10 mouse cellular contexts compared by ENCODE assay signal in the genomic region with DNA sequence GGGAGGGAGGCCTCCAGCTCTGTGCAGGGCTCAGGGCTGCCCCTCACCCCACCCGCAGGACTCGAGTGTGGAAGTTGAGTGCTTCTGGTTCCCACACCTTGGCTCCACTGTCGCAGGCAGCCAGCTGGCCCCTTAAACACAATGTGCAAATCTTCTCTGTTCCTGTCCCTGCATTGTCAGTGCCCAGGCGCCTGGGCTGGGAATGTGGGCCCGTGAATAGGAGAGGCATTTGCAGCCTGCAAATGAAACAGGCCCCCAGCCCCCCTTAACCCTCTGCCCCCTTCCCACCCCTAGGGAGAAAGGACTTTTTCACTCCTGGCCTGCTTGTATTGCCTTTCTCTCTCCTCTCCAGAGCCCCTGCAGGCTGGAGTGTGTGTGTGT. TPM values are rescaled to one million over a fixed set of nuclear protein-coding genes. Genes with fewer than 3 reads are reported as not detected.
DNase-seq lines count a peak whose midpoint lies in the region; ATAC-seq lines count a peak whose summit lies in the region.
"Had no signal": no experiment of that assay in that cellular context is flagged by ENCODE, and none has a peak within 500 bp of the region (broad histone marks: within the 10 kb centered on the region; RNA-seq: fewer than 3 reads in every experiment).

No protein-coding gene starts in this region.

- no peaks in the 10 kb centered on the region for H3K9me3 ChIP-seq in heart, embryonic 11.5 days (replicated peaks; ENCODE audit: control insufficient read depth, low read length)
- H3K9me3 ChIP-seq in forebrain, embryonic 15.5 days, result no peaks in the 10 kb centered on the region
- H3K9me3 ChIP-seq in kidney, embryonic 16.5 days (ENCODE audit: low read length), result no peaks in the 10 kb centered on the region

- H3K4me3 ChIP-seq in heart, embryonic 11.5 days (ENCODE audit: low read depth, low read length), result no peak overlapping the region
- no peak overlapping the region for H3K4me3 ChIP-seq in forebrain, embryonic 15.5 days
- no peak overlapping the region for H3K4me3 ChIP-seq in kidney, embryonic 16.5 days (ENCODE audit: low read length)
- H3K4me3 ChIP-seq: gastrocnemius, adult 2 months had no signal

- 0 out of 2 replicates have a peak, but pooled peaks have one; percentile 49 for ATAC-seq in heart, embryonic 11.5 days (replicated peaks; ENCODE audit: insufficient number of reproducible peaks, low FRiP score, low TSS enrichment)
- ATAC-seq in forebrain, embryonic 15.5 days (replicated peaks), result peak; percentile 80
- peak; percentile 66; the same call in 1 of the 2 replicates for ATAC-seq in kidney, embryonic 16.5 days (ENCODE audit: low FRiP score, low TSS enrichment)

- DNase-seq in heart, adult 8-10 months (ENCODE audit: low spot score), result no peak
- DNase-seq in neural tube, embryonic 10.5 days (ENCODE audit: extremely low spot score, low spot score), result peak; percentile 73
- no peak for DNase-seq in ovary, adult 18-20 months (ENCODE audit: low spot score)
- DNase-seq in right cerebral cortex, adult 18-20 months, result no peak
- DNase-seq in cerebellum, adult 9-11 months, result no peak
- DNase-seq: cerebellum, adult 11-12 months; gastrocnemius, adult 2 months had no signal

- no peaks in the 10 kb centered on the region for H3K27me3 ChIP-seq in heart, embryonic 11.5 days (ENCODE audit: control insufficient read depth, insufficient read depth, low read length)
- no peaks in the 10 kb centered on the region for H3K27me3 ChIP-seq in forebrain, embryonic 15.5 days
- H3K27me3 ChIP-seq in kidney, embryonic 16.5 days (ENCODE audit: insufficient read depth, low read length), result no peaks in the 10 kb centered on the region

- 16% methylated on average over 5 of the region's 5 CpGs for WGBS in heart, embryonic 11.5 days (ENCODE audit: insufficient replicate concordance)
- 3% methylated on average over 5 of the region's 5 CpGs for WGBS in forebrain, embryonic 15.5 days
- WGBS in kidney, embryonic 16.5 days, result 14% methylated on average over 5 of the region's 5 CpGs

- H3K4me1 ChIP-seq in heart, embryonic 11.5 days (ENCODE audit: control insufficient read depth, insufficient read depth, low read length), result peaks cover 44% of the 10 kb centered on the region
- H3K4me1 ChIP-seq in forebrain, embryonic 15.5 days, result peaks cover 37% of the 10 kb centered on the region
- H3K4me1 ChIP-seq in kidney, embryonic 16.5 days (ENCODE audit: insufficient read depth, low read length), result peaks cover 50% of the 10 kb centered on the region

- 0 out of 2 replicates have a peak overlapping the region, but pooled peaks have one; percentile 11 for H3K9ac ChIP-seq in heart, embryonic 11.5 days (ENCODE audit: low read depth, low read length)
- peak overlapping the region; percentile 35; the same call in 1 of the 2 replicates for H3K9ac ChIP-seq in forebrain, embryonic 15.5 days (replicated peaks)
- H3K9ac ChIP-seq in kidney, embryonic 16.5 days (replicated peaks; ENCODE audit: low read length), result 0 out of 2 replicates have a peak overlapping the region, but pooled peaks have one; percentile 5

- no peak overlapping the region for H3K4me2 ChIP-seq in heart, embryonic 11.5 days
- peak overlapping the region; percentile 13; the same call in 1 of the 2 replicates for H3K4me2 ChIP-seq in forebrain, embryonic 15.5 days (replicated peaks)
- no peak overlapping the region for H3K4me2 ChIP-seq in kidney, embryonic 16.5 days (replicated peaks; ENCODE audit: low read depth, low read length)

- H3K36me3 ChIP-seq in heart, embryonic 11.5 days (ENCODE audit: control insufficient read depth, insufficient read depth, low read length), result no peaks in the 10 kb centered on the region
- peaks cover 6% of the 10 kb centered on the region; the same call in 1 of the 2 replicates for H3K36me3 ChIP-seq in forebrain, embryonic 15.5 days
- H3K36me3 ChIP-seq in kidney, embryonic 16.5 days (ENCODE audit: insufficient read depth, low read length), result no peaks in the 10 kb centered on the region

- H3K27ac ChIP-seq in heart, embryonic 11.5 days (ENCODE audit: low read depth, low read length), result no peak overlapping the region
- peak overlapping the region; percentile 95 for H3K27ac ChIP-seq in forebrain, embryonic 15.5 days (replicated peaks)
- peak overlapping the region; percentile 57 for H3K27ac ChIP-seq in kidney, embryonic 16.5 days (ENCODE audit: low read length)
- H3K27ac ChIP-seq: gastrocnemius, adult 2 months had no signal

RNA-seq across cellular contexts. Expression of a gene that starts 12.3 kb away (rescaled TPM):
- polyA plus RNA-seq in heart, embryonic 11.5 days (2014; fragmentation: Nextera tagmentation; extraction: Ambion mirVana), result 6.3 and 6.8 TPM in 2 replicates
- under 1 TPM in 2 of 4 experiments, not detected in 2; 0.09 to 0.19 TPM for total RNA-seq in heart, adult 8-10 months (2022)
- polyA plus RNA-seq in forebrain, embryonic 15.5 days (2015; fragmentation: Nextera tagmentation; extraction: Ambion mirVana), result 9.6 and 9.8 TPM in 2 replicates
- polyA plus RNA-seq in kidney, embryonic 16.5 days (2015; fragmentation: Nextera tagmentation; extraction: Ambion mirVana), result 3.2 and 3.3 TPM in 2 replicates

RNA-seq across cellular contexts. Expression of a gene that starts 41.8 kb away (rescaled TPM):
- polyA plus RNA-seq in heart, embryonic 11.5 days (2014; fragmentation: Nextera tagmentation; extraction: Ambion mirVana), result 4.6 and 5.0 TPM in 2 replicates
- total RNA-seq in heart, adult 8-10 months (2022), result 1 to 10 TPM; 3.4 to 4.5 (median 3.7) TPM
- 4.9 and 5.1 TPM in 2 replicates for polyA plus RNA-seq in forebrain, embryonic 15.5 days (2015; fragmentation: Nextera tagmentation; extraction: Ambion mirVana)
- polyA plus RNA-seq in kidney, embryonic 16.5 days (2015; fragmentation: Nextera tagmentation; extraction: Ambion mirVana), result 7.4 and 8.6 TPM in 2 replicates

RNA-seq across cellular contexts. Expression of a gene that starts 52.0 kb away (rescaled TPM):
- polyA plus RNA-seq in heart, embryonic 11.5 days (2014; fragmentation: Nextera tagmentation; extraction: Ambion mirVana), result 11.4 and 11.8 TPM in 2 replicates
- total RNA-seq in heart, adult 8-10 months (2022), result 10 to 100 TPM; 13.3 to 17.9 (median 15.7) TPM
- 13.0 and 14.6 TPM in 2 replicates for polyA plus RNA-seq in forebrain, embryonic 15.5 days (2015; fragmentation: Nextera tagmentation; extraction: Ambion mirVana)
- polyA plus RNA-seq in kidney, embryonic 16.5 days (2015; fragmentation: Nextera tagmentation; extraction: Ambion mirVana), result 10.9 and 12.0 TPM in 2 replicates
